Mouse (Mus musculus) bone marrow, adult 2 months (tissue): ENCODE measurements at regions not wholly inside any gene's neighbourhood (a gene's known extent, or its start where the extent isn't known, plus 50 kb on each side); places are given as distances from the start of the nearest gene placed in this dataset.

Source experiments
- CTCF ChIP-seq: fragments of 200-500 bp; IDR thresholded peaks from 2 replicates; pipeline ENCODE4 v1.5.1; 2011; ENCODE audit warnings: low read length, control low read depth; ENCODE audit not compliant: control insufficient read depth, insufficient read depth
- POLR2A ChIP-seq: fragments of 200-500 bp; IDR thresholded peaks from 2 replicates; pipeline ENCODE4 v1.6.1; 2011; ENCODE audit warnings: low read depth, mild to moderate bottlenecking, control low read depth, low read length, borderline replicate concordance; ENCODE audit not compliant: control insufficient read depth

- TF ChIP-seq CTCF (no peak), POLR2A (no peak)
Measured at GRCm38 (mm10) chr2:75114375-75114774, 288.8 kb downstream of the Mtx2 start.
